Mouse (Mus musculus): ENCODE results near the gene Olfr1410. TPM values are rescaled to one million over a fixed set of nuclear protein-coding genes. Genes with fewer than 3 reads are reported as not detected.

The Olfr1410 gene
- not detected in 2 replicates for polyA plus RNA-seq (2014; fragmentation: Nextera tagmentation; extraction: Ambion mirVana)

- Histone ChIP-seq H3K36me3 (ENCODE audit: control insufficient read depth, insufficient read depth, low read length) (no peaks in the 10 kb centered on the region), H3K27me3 (ENCODE audit: control insufficient read depth, insufficient read depth, low read length) (no peaks in the 10 kb centered on the region), H3K4me1 (ENCODE audit: control insufficient read depth, insufficient read depth, low read length) (no peaks in the 10 kb centered on the region), H3K9me3 (ENCODE audit: control insufficient read depth, low read length) (no peaks in the 10 kb centered on the region), H3K4me2 (no peak within 1 kb of the TSS), H3K27ac (ENCODE audit: low read depth, low read length) (no peak within 1 kb of the TSS), H3K4me3 (ENCODE audit: low read depth, low read length) (no peak within 1 kb of the TSS), H3K9ac (ENCODE audit: low read length) (no peak within 1 kb of the TSS)
- WGBS = 80% methylated on average over 1 of the region's 1 CpGs
- ATAC-seq (ENCODE audit: low FRiP score) (no peak), DNase-seq (ENCODE audit: low spot score, missing footprints) (no peak)
These were observed at the start of gene Olfr1410 for GRCm38 (mm10) chr1:92605482-92605881. Gene Olfr1410 (plus strand): TSS chr1:92605782.

GRCm38 (mm10) chr1:92571022-92571421, 34.6 kb upstream of the Olfr1410 start, which contains the start of gene Olfr1413:
Gene Olfr1413 (plus strand): TSS chr1:92571322.
- ATAC-seq (ENCODE audit: low FRiP score) = no peak
- 91% methylated on average over 3 of the region's 3 CpGs for WGBS
- H3K4me1 ChIP-seq (ENCODE audit: control insufficient read depth, insufficient read depth, low read length) = no peaks in the 10 kb centered on the region

GRCm38 (mm10) chr1:92585479-92585878, 20.1 kb upstream of the Olfr1410 start, which contains the start of gene Olfr1412:
Gene Olfr1412 (plus strand): TSS chr1:92585779.
- no peak within 1 kb of the TSS for H3K9ac ChIP-seq (ENCODE audit: low read length)
- no peaks in the 10 kb centered on the region for H3K36me3 ChIP-seq (ENCODE audit: control insufficient read depth, insufficient read depth, low read length)
- H3K4me1 ChIP-seq (ENCODE audit: control insufficient read depth, insufficient read depth, low read length) = no peaks in the 10 kb centered on the region
- no peaks in the 10 kb centered on the region for H3K9me3 ChIP-seq (ENCODE audit: control insufficient read depth, low read length)
- no peaks in the 10 kb centered on the region for H3K27me3 ChIP-seq (ENCODE audit: control insufficient read depth, insufficient read depth, low read length)
- no peak for DNase-seq (ENCODE audit: low spot score, missing footprints)
- H3K27ac ChIP-seq (ENCODE audit: low read depth, low read length) = no peak within 1 kb of the TSS
- 87% methylated on average over 2 of the region's 2 CpGs for WGBS
- no peak within 1 kb of the TSS for H3K4me3 ChIP-seq (ENCODE audit: low read depth, low read length)
- H3K4me2 ChIP-seq = no peak within 1 kb of the TSS
- no peak for ATAC-seq (ENCODE audit: low FRiP score)

More at GRCm38 (mm10) chr1:92571022-92571421, 34.6 kb upstream of the Olfr1410 start, which contains the start of gene Olfr1413:
- Histone ChIP-seq H3K9ac (ENCODE audit: low read length) (no peak within 1 kb of the TSS), H3K27me3 (ENCODE audit: control insufficient read depth, insufficient read depth, low read length) (no peaks in the 10 kb centered on the region), H3K36me3 (ENCODE audit: control insufficient read depth, insufficient read depth, low read length) (no peaks in the 10 kb centered on the region), H3K27ac (ENCODE audit: low read depth, low read length) (no peak within 1 kb of the TSS), H3K9me3 (ENCODE audit: control insufficient read depth, low read length) (no peaks in the 10 kb centered on the region), H3K4me3 (ENCODE audit: low read depth, low read length) (no peak within 1 kb of the TSS), H3K4me2 (no peak within 1 kb of the TSS)
- no peak for DNase-seq (ENCODE audit: low spot score, missing footprints)

- ATAC-seq (ENCODE audit: low FRiP score) = no peak
- no peak for DNase-seq (ENCODE audit: low spot score, missing footprints)
- no peaks in the 10 kb centered on the region for H3K9me3 ChIP-seq (ENCODE audit: control insufficient read depth, low read length)
These were observed 11.5 kb upstream of the Olfr1410 start, which contains the start of gene Olfr1411 for GRCm38 (mm10) chr1:92594111-92594510. Gene Olfr1411 (plus strand): TSS chr1:92594411.

GRCm38 (mm10) chr1:92596019-92596418, 9.6 kb upstream of the Olfr1410 start:
- DNase-seq (ENCODE audit: low spot score, missing footprints) (no peak), ATAC-seq (ENCODE audit: low FRiP score) (no peak)
- no peak overlapping the region for H3K4me3 ChIP-seq (ENCODE audit: low read depth, low read length)
- H3K4me1 ChIP-seq (ENCODE audit: control insufficient read depth, insufficient read depth, low read length) = no peaks in the 10 kb centered on the region
- H3K27ac ChIP-seq (ENCODE audit: low read depth, low read length) = no peak overlapping the region
- no peaks in the 10 kb centered on the region for H3K9me3 ChIP-seq (ENCODE audit: control insufficient read depth, low read length)
- no peaks in the 10 kb centered on the region for H3K27me3 ChIP-seq (ENCODE audit: control insufficient read depth, insufficient read depth, low read length)
- no peak overlapping the region for H3K4me2 ChIP-seq
- WGBS = 85% methylated on average over 3 of the region's 3 CpGs
- no peaks in the 10 kb centered on the region for H3K36me3 ChIP-seq (ENCODE audit: control insufficient read depth, insufficient read depth, low read length)
- H3K9ac ChIP-seq (ENCODE audit: low read length) = no peak overlapping the region

More at GRCm38 (mm10) chr1:92594111-92594510, 11.5 kb upstream of the Olfr1410 start, which contains the start of gene Olfr1411:
- no peak within 1 kb of the TSS for H3K4me2 ChIP-seq
- H3K27me3 ChIP-seq (ENCODE audit: control insufficient read depth, insufficient read depth, low read length) = no peaks in the 10 kb centered on the region
- no peak within 1 kb of the TSS for H3K9ac ChIP-seq (ENCODE audit: low read length)
- H3K4me3 ChIP-seq (ENCODE audit: low read depth, low read length) = no peak within 1 kb of the TSS
- H3K27ac ChIP-seq (ENCODE audit: low read depth, low read length) = no peak within 1 kb of the TSS
- no peaks in the 10 kb centered on the region for H3K36me3 ChIP-seq (ENCODE audit: control insufficient read depth, insufficient read depth, low read length)
- H3K4me1 ChIP-seq (ENCODE audit: control insufficient read depth, insufficient read depth, low read length) = no peaks in the 10 kb centered on the region

- no peaks in the 10 kb centered on the region for H3K27me3 ChIP-seq (ENCODE audit: control insufficient read depth, insufficient read depth, low read length)
- no peak overlapping the region for H3K4me2 ChIP-seq
- no peak for ATAC-seq (ENCODE audit: low FRiP score)
- no peak overlapping the region for H3K27ac ChIP-seq (ENCODE audit: low read depth, low read length)
- H3K4me3 ChIP-seq (ENCODE audit: low read depth, low read length) = no peak overlapping the region
- WGBS = 79% methylated on average over 4 of the region's 4 CpGs
- H3K4me1 ChIP-seq (ENCODE audit: control insufficient read depth, insufficient read depth, low read length) = no peaks in the 10 kb centered on the region
- H3K9me3 ChIP-seq (ENCODE audit: control insufficient read depth, low read length) = no peaks in the 10 kb centered on the region
- no peak for DNase-seq (ENCODE audit: low spot score, missing footprints)
- no peak overlapping the region for H3K9ac ChIP-seq (ENCODE audit: low read length)
- H3K36me3 ChIP-seq (ENCODE audit: control insufficient read depth, insufficient read depth, low read length) = no peaks in the 10 kb centered on the region
These were observed 2.1 kb downstream of the Olfr1410 start for GRCm38 (mm10) chr1:92607711-92608110.

- ATAC-seq (ENCODE audit: low FRiP score) = no peak
- 10% methylated on average over 5 of the region's 5 CpGs for WGBS
These were observed 5.4 kb downstream of the Olfr1410 start for GRCm38 (mm10) chr1:92611008-92611407.

GRCm38 (mm10) chr1:92613175-92613574, 7.6 kb downstream of the Olfr1410 start:
- Histone ChIP-seq H3K4me2 (no peak overlapping the region), H3K9ac (ENCODE audit: low read length) (no peak overlapping the region), H3K4me1 (ENCODE audit: control insufficient read depth, insufficient read depth, low read length) (no peaks in the 10 kb centered on the region), H3K36me3 (ENCODE audit: control insufficient read depth, insufficient read depth, low read length) (no peaks in the 10 kb centered on the region), H3K4me3 (ENCODE audit: low read depth, low read length) (no peak overlapping the region), H3K9me3 (ENCODE audit: control insufficient read depth, low read length) (no peaks in the 10 kb centered on the region), H3K27ac (ENCODE audit: low read depth, low read length) (no peak overlapping the region), H3K27me3 (ENCODE audit: control insufficient read depth, insufficient read depth, low read length) (no peaks in the 10 kb centered on the region)
- ATAC-seq (ENCODE audit: low FRiP score) (peak; percentile 59), DNase-seq (ENCODE audit: low spot score, missing footprints) (no peak)
- 48% methylated on average over 4 of the region's 4 CpGs for WGBS

More at GRCm38 (mm10) chr1:92611008-92611407, 5.4 kb downstream of the Olfr1410 start:
- H3K9ac ChIP-seq (ENCODE audit: low read length) = no peak overlapping the region
- H3K4me2 ChIP-seq = no peak overlapping the region
- peak; percentile 87 for DNase-seq (ENCODE audit: low spot score, missing footprints)
- no peaks in the 10 kb centered on the region for H3K27me3 ChIP-seq (ENCODE audit: control insufficient read depth, insufficient read depth, low read length)
- H3K4me1 ChIP-seq (ENCODE audit: control insufficient read depth, insufficient read depth, low read length) = no peaks in the 10 kb centered on the region
- H3K36me3 ChIP-seq (ENCODE audit: control insufficient read depth, insufficient read depth, low read length) = no peaks in the 10 kb centered on the region
- no peak overlapping the region for H3K4me3 ChIP-seq (ENCODE audit: low read depth, low read length)
- H3K9me3 ChIP-seq (ENCODE audit: control insufficient read depth, low read length) = no peaks in the 10 kb centered on the region
- no peak overlapping the region for H3K27ac ChIP-seq (ENCODE audit: low read depth, low read length)

- Histone ChIP-seq H3K27ac (ENCODE audit: low read depth, low read length) (no peak overlapping the region), H3K9me3 (ENCODE audit: control insufficient read depth, low read length) (no peaks in the 10 kb centered on the region), H3K4me3 (ENCODE audit: low read depth, low read length) (no peak overlapping the region), H3K27me3 (ENCODE audit: control insufficient read depth, insufficient read depth, low read length) (no peaks in the 10 kb centered on the region), H3K4me2 (no peak overlapping the region), H3K9ac (ENCODE audit: low read length) (no peak overlapping the region), H3K4me1 (ENCODE audit: control insufficient read depth, insufficient read depth, low read length) (no peaks in the 10 kb centered on the region), H3K36me3 (ENCODE audit: control insufficient read depth, insufficient read depth, low read length) (no peaks in the 10 kb centered on the region)
- WGBS = 18% methylated on average over 1 of the region's 1 CpGs
- DNase-seq (ENCODE audit: low spot score, missing footprints) = no peak
- no peak for ATAC-seq (ENCODE audit: low FRiP score)
These were observed 8.9 kb downstream of the Olfr1410 start for GRCm38 (mm10) chr1:92614516-92614915.

All from midbrain, embryonic 11.5 days (tissue).